Mouse (Mus musculus): ENCODE data around the gene Aqp2. TPM values are rescaled to one million over a fixed set of nuclear protein-coding genes. Genes with fewer than 3 reads are reported as not detected.

Gene Aqp2
- polyA plus RNA-seq, 1 experiment from 2014 or later, result not detected

DNA sequence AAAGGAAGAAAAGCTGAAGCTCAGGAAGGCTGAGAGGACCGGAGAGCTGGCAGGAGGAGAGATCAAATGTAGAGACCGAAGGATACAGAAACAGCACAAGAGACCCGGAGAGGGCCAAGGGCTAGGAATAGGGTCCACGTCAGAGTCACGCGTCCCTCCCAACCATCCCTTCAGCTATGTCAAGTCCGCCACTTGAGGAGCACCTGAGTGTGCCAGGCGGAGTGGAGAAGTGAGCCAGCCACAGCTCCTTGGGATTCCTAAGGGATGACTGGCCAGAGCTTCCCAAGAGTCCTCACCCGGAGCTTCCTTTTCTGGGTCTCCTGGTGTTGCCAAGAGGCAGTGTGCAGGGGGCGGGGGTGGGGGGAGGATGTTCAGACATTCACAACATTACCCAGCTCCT lies 16.1 kb downstream of the Aqp2 start:
- no peaks in the 10 kb centered on the region for H3K9me3 ChIP-seq (ENCODE audit: control insufficient read depth, low read length)
- no peak overlapping the region for H3K4me2 ChIP-seq
- no peak overlapping the region for H3K9ac ChIP-seq (ENCODE audit: low read depth, low read length)
- WGBS, result 72% methylated on average over 10 of the region's 10 CpGs
- H3K4me3 ChIP-seq (ENCODE audit: low read depth, low read length), result no peak overlapping the region
- H3K27me3 ChIP-seq (replicated peaks; ENCODE audit: control insufficient read depth, insufficient read depth, low read length), result peaks cover 84% of the 10 kb centered on the region
- no peak overlapping the region for H3K27ac ChIP-seq (ENCODE audit: low read depth, low read length)
- peaks cover 2% of the 10 kb centered on the region; the same call in 1 of the 2 replicates for H3K4me1 ChIP-seq (replicated peaks; ENCODE audit: control insufficient read depth, insufficient read depth, low read length)
- no peak for ATAC-seq (replicated peaks; ENCODE audit: low FRiP score)
- no peak for DNase-seq (ENCODE audit: low spot score)
- no peaks in the 10 kb centered on the region for H3K36me3 ChIP-seq (ENCODE audit: control insufficient read depth, insufficient read depth, low read length)

DNA sequence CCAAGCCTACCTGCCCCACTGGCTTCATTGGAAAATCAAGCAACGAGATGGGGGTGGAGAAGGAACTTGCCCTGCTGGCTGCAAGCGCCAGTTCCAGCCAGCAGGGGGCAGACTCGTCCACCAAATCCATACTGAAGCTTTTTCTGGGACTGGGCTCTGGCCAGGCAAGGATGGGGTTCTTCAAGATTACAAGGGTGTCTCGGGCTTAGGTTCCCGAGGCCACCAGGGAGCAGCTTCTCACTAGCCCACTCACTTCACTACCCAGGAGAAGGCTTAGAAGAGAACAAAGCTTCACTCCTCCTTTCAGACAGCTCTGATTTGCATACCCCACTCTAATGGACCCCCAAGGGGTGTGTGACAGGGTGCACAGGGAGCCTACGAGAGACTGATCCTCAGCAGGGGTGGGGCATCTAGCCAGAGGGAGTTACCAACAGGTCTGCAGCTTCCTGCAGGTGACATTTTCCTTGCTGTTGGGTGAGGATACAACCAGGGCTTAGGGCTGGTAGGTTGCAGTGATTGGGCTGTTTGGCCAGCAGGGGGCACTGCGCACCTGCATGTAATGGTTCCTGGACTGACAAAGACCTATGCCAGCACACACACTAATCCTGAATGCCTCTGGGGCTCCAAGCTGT lies 17.3 kb downstream of the Aqp2 start:
- 2% methylated on average over 7 of the region's 7 CpGs for WGBS
- ATAC-seq (replicated peaks; ENCODE audit: low FRiP score) (peak; percentile 77), DNase-seq (ENCODE audit: low spot score) (peak; percentile 81)
- Histone ChIP-seq H3K27ac (ENCODE audit: low read depth, low read length) (no peak overlapping the region), H3K9me3 (ENCODE audit: control insufficient read depth, low read length) (no peaks in the 10 kb centered on the region), H3K4me2 (no peak overlapping the region), H3K27me3 (replicated peaks; ENCODE audit: control insufficient read depth, insufficient read depth, low read length) (peaks cover 84% of the 10 kb centered on the region), H3K9ac (ENCODE audit: low read depth, low read length) (no peak overlapping the region), H3K4me3 (ENCODE audit: low read depth, low read length) (no peak overlapping the region), H3K4me1 (replicated peaks; ENCODE audit: control insufficient read depth, insufficient read depth, low read length) (0 out of 2 replicates have a peak, but pooled peaks cover 2% of the 10 kb centered on the region), H3K36me3 (ENCODE audit: control insufficient read depth, insufficient read depth, low read length) (no peaks in the 10 kb centered on the region)

- Histone ChIP-seq H3K9ac (ENCODE audit: low read depth, low read length) (no peak overlapping the region), H3K27ac (ENCODE audit: low read depth, low read length) (no peak overlapping the region), H3K36me3 (ENCODE audit: control insufficient read depth, insufficient read depth, low read length) (no peaks in the 10 kb centered on the region), H3K4me3 (ENCODE audit: low read depth, low read length) (no peak overlapping the region), H3K4me2 (no peak overlapping the region), H3K9me3 (ENCODE audit: control insufficient read depth, low read length) (no peaks in the 10 kb centered on the region), H3K27me3 (replicated peaks; ENCODE audit: control insufficient read depth, insufficient read depth, low read length) (peaks cover 84% of the 10 kb centered on the region), H3K4me1 (replicated peaks; ENCODE audit: control insufficient read depth, insufficient read depth, low read length) (0 out of 2 replicates have a peak, but pooled peaks cover 2% of the 10 kb centered on the region)
- no peak for DNase-seq (ENCODE audit: low spot score)
- WGBS, result 54% methylated on average over 7 of the region's 7 CpGs
- ATAC-seq (replicated peaks; ENCODE audit: low FRiP score), result 0 out of 2 replicates have a peak, but pooled peaks have one; percentile 5
These were observed 18.0 kb downstream of the Aqp2 start for GRCm38 (mm10) chr15:99596841-99597240.

- no peaks in the 10 kb centered on the region for H3K9me3 ChIP-seq (ENCODE audit: control insufficient read depth, low read length)
- 0 out of 2 replicates have a peak, but pooled peaks cover 2% of the 10 kb centered on the region for H3K4me1 ChIP-seq (replicated peaks; ENCODE audit: control insufficient read depth, insufficient read depth, low read length)
- no peaks in the 10 kb centered on the region for H3K36me3 ChIP-seq (ENCODE audit: control insufficient read depth, insufficient read depth, low read length)
- DNase-seq (ENCODE audit: low spot score) (no peak), ATAC-seq (replicated peaks; ENCODE audit: low FRiP score) (no peak)
- no peak overlapping the region for H3K27ac ChIP-seq (ENCODE audit: low read depth, low read length)
- H3K4me2 ChIP-seq, result no peak overlapping the region
- no peak overlapping the region for H3K4me3 ChIP-seq (ENCODE audit: low read depth, low read length)
- WGBS, result 46% methylated on average over 8 of the region's 8 CpGs
- H3K27me3 ChIP-seq (replicated peaks; ENCODE audit: control insufficient read depth, insufficient read depth, low read length), result peaks cover 82% of the 10 kb centered on the region
- no peak overlapping the region for H3K9ac ChIP-seq (ENCODE audit: low read depth, low read length)
These were observed 18.7 kb downstream of the Aqp2 start for GRCm38 (mm10) chr15:99597596-99597995.

DNA sequence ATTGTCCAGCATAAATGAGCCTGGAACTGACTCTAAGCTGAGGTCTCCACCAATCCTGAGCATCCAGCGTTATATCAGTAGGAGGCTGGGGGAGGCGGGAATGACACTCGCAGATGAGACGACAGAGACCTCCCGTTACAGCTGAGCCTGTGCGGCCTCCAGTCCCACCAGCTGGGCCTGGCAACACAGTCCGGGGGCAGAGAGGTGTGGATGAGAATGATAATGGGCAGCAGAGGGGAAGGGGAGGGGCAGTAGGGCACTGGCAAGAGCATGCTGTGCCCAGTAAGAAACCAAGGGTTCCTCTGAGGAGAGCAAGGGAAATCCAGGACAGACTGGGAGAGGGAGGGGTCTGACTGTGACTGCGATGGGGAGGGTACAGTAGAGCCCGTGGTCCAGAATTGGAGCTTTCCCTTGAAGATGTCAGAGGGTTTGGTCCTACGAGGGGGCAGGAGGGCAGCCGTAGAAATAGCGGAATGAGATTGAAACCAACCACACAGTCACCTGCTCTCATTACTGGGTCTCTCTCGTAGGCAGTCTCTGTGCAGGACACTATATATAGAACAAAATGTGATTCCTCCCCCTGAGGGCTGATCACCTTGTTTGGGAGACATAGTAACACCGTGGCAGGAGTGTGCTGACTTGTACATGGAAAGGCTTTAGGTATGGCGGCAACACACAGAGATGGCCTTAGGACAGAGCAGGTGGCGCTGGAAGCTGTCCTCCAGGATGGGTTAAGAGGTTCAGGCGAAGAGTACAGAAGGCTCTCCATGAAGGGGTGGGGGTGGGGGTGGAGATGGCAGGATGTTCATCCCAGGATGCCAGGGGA lies 20.6 kb downstream of the Aqp2 start:
- Histone ChIP-seq H3K36me3 (ENCODE audit: control insufficient read depth, insufficient read depth, low read length) (no peaks in the 10 kb centered on the region), H3K27ac (ENCODE audit: low read depth, low read length) (no peak overlapping the region), H3K4me3 (ENCODE audit: low read depth, low read length) (no peak overlapping the region), H3K9me3 (ENCODE audit: control insufficient read depth, low read length) (no peaks in the 10 kb centered on the region), H3K9ac (ENCODE audit: low read depth, low read length) (no peak overlapping the region), H3K4me2 (no peak overlapping the region), H3K27me3 (replicated peaks; ENCODE audit: control insufficient read depth, insufficient read depth, low read length) (peaks cover 80% of the 10 kb centered on the region), H3K4me1 (replicated peaks; ENCODE audit: control insufficient read depth, insufficient read depth, low read length) (0 out of 2 replicates have a peak, but pooled peaks cover 2% of the 10 kb centered on the region)
- ATAC-seq (replicated peaks; ENCODE audit: low FRiP score) (no peak), DNase-seq (ENCODE audit: low spot score) (no peak)
- 59% methylated on average over 17 of the region's 17 CpGs for WGBS

- WGBS, result 53% methylated on average over 22 of the region's 22 CpGs
- DNase-seq (ENCODE audit: low spot score) (no peak), ATAC-seq (replicated peaks; ENCODE audit: low FRiP score) (no peak)
- no peak within 1 kb of the TSS for H3K4me2 ChIP-seq
- peaks cover 3% of the 10 kb centered on the region for H3K4me1 ChIP-seq (replicated peaks; ENCODE audit: control insufficient read depth, insufficient read depth, low read length)
- H3K4me3 ChIP-seq (ENCODE audit: low read depth, low read length), result no peak within 1 kb of the TSS
- no peaks in the 10 kb centered on the region for H3K9me3 ChIP-seq (ENCODE audit: control insufficient read depth, low read length)
- H3K27me3 ChIP-seq (replicated peaks; ENCODE audit: control insufficient read depth, insufficient read depth, low read length), result peaks cover 79% of the 10 kb centered on the region
- no peaks in the 10 kb centered on the region for H3K36me3 ChIP-seq (ENCODE audit: control insufficient read depth, insufficient read depth, low read length)
- no peak within 1 kb of the TSS for H3K9ac ChIP-seq (ENCODE audit: low read depth, low read length)
- H3K27ac ChIP-seq (ENCODE audit: low read depth, low read length), result no peak within 1 kb of the TSS
These were observed 22.3 kb downstream of the Aqp2 start, which contains the start of gene Aqp6 for GRCm38 (mm10) chr15:99600986-99601822. Gene Aqp6, plus strand, starts transcription at chr15:99601400.

DNA sequence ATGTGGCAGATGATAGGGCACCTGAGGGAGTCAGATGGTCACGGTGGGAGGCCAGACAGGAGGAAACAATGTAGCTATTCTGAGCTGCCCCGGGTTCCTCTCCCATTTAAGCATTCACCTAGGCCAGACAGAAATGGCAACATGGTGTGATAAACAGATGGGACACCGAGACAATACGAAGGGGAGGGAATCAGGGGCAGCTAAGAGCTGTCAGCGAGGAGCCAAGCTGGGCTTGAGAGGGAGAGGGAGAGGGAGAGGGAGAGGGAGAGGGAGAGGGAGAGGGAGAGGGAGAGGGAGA lies 22.9 kb downstream of the Aqp2 start:
- H3K9ac ChIP-seq (ENCODE audit: low read depth, low read length), result no peak overlapping the region
- H3K27me3 ChIP-seq (replicated peaks; ENCODE audit: control insufficient read depth, insufficient read depth, low read length), result peaks cover 81% of the 10 kb centered on the region
- no peak overlapping the region for H3K27ac ChIP-seq (ENCODE audit: low read depth, low read length)
- H3K9me3 ChIP-seq (ENCODE audit: control insufficient read depth, low read length), result no peaks in the 10 kb centered on the region
- peaks cover 8% of the 10 kb centered on the region for H3K4me1 ChIP-seq (replicated peaks; ENCODE audit: control insufficient read depth, insufficient read depth, low read length)
- DNase-seq (ENCODE audit: low spot score) (no peak), ATAC-seq (replicated peaks; ENCODE audit: low FRiP score) (no peak)
- H3K4me3 ChIP-seq (ENCODE audit: low read depth, low read length), result no peak overlapping the region
- 22% methylated on average over 5 of the region's 5 CpGs for WGBS
- H3K4me2 ChIP-seq, result no peak overlapping the region
- H3K36me3 ChIP-seq (ENCODE audit: control insufficient read depth, insufficient read depth, low read length), result no peaks in the 10 kb centered on the region

GRCm38 (mm10) chr15:99602206-99602820 lies 23.5 kb downstream of the Aqp2 start:
- Histone ChIP-seq H3K4me1 (replicated peaks; ENCODE audit: control insufficient read depth, insufficient read depth, low read length) (peaks cover 13% of the 10 kb centered on the region), H3K27ac (ENCODE audit: low read depth, low read length) (no peak overlapping the region), H3K27me3 (replicated peaks; ENCODE audit: control insufficient read depth, insufficient read depth, low read length) (peaks cover 79% of the 10 kb centered on the region), H3K9me3 (ENCODE audit: control insufficient read depth, low read length) (no peaks in the 10 kb centered on the region), H3K9ac (ENCODE audit: low read depth, low read length) (no peak overlapping the region), H3K4me2 (no peak overlapping the region), H3K4me3 (ENCODE audit: low read depth, low read length) (no peak overlapping the region), H3K36me3 (ENCODE audit: control insufficient read depth, insufficient read depth, low read length) (no peaks in the 10 kb centered on the region)
- DNase-seq (ENCODE audit: low spot score) (no peak), ATAC-seq (replicated peaks; ENCODE audit: low FRiP score) (no peak)
- 74% methylated on average over 17 of the region's 17 CpGs for WGBS
